Mouse (Mus musculus) bone marrow, adult 2 months (tissue): ENCODE results near the gene Zranb1. TPM values are rescaled to one million over a fixed set of nuclear protein-coding genes. Genes with fewer than 3 reads are reported as not detected.

Source experiments
- H3K27ac ChIP-seq: fragments of 200-500 bp; 2 replicates; pipeline ENCODE4 v1.5.1; 2012; ENCODE audit warnings: low read depth, mild to moderate bottlenecking, control low read depth, inconsistent platforms, low read length; ENCODE audit not compliant: control insufficient read depth, poor library complexity, insufficient read depth
- H3K4me1 ChIP-seq: fragments of 200-500 bp; 2 replicates; pipeline ENCODE4 v1.6.1; 2011; ENCODE audit warnings: low read length; ENCODE audit not compliant: control insufficient read depth, insufficient read depth
- H3K4me3 ChIP-seq: fragments of 200-500 bp; replicated peaks from 2 replicates; pipeline ENCODE3; 2011; ENCODE audit warnings: mild to moderate bottlenecking, low read depth, low read length, control low read depth; ENCODE audit not compliant: control insufficient read depth
- CTCF ChIP-seq: fragments of 200-500 bp; IDR thresholded peaks from 2 replicates; pipeline ENCODE4 v1.5.1; 2011; ENCODE audit warnings: low read length, control low read depth; ENCODE audit not compliant: control insufficient read depth, insufficient read depth
- POLR2A ChIP-seq: fragments of 200-500 bp; IDR thresholded peaks from 2 replicates; pipeline ENCODE4 v1.6.1; 2011; ENCODE audit warnings: low read depth, mild to moderate bottlenecking, control low read depth, low read length, borderline replicate concordance; ENCODE audit not compliant: control insufficient read depth
- WGBS: fragments of 180-500 bp; shearing (Covaris S2); methylation state at CpG from one replicate; pipeline ENCODE4 v1.1.7; 2018; 5-methylcytosine and 5-hydroxymethylcytosine counted together
- polyA plus RNA-seq: library from polyadenylated mRNA; stranded (reverse); fragments of >200 nt; gene quantifications from 2 replicates; pipeline ENCODE4 v1.2.4, GENCODE M21; 2011; ENCODE audit warnings: low replicate concordance; ENCODE audit not compliant: missing spikeins, insufficient read depth, insufficient read length

Zranb1 gene
- polyA plus RNA-seq, 1 experiment, result 50.2 TPM

GRCm38 (mm10) chr7:133029496-133030047 is 98.6 kb downstream of the Zranb1 start:
- Histone ChIP-seq H3K27ac (no peak overlapping the region), H3K4me1 (no peaks in the 10 kb centered on the region), H3K4me3 (no peak overlapping the region)
- WGBS, result 66% methylated on average over 8 of the region's 8 CpGs
- TF ChIP-seq POLR2A, result no peak
- no peak for TF ChIP-seq CTCF

- no peak overlapping the region for H3K27ac ChIP-seq
- 56% methylated on average over 9 of the region's 9 CpGs for WGBS
- no peak overlapping the region for H3K4me3 ChIP-seq
- no peaks in the 10 kb centered on the region for H3K4me1 ChIP-seq
- TF ChIP-seq POLR2A, result no peak
- peak; percentile 81 for TF ChIP-seq CTCF
These were observed 101.8 kb downstream of the Zranb1 start for GRCm38 (mm10) chr7:133032589-133033203.

DNA sequence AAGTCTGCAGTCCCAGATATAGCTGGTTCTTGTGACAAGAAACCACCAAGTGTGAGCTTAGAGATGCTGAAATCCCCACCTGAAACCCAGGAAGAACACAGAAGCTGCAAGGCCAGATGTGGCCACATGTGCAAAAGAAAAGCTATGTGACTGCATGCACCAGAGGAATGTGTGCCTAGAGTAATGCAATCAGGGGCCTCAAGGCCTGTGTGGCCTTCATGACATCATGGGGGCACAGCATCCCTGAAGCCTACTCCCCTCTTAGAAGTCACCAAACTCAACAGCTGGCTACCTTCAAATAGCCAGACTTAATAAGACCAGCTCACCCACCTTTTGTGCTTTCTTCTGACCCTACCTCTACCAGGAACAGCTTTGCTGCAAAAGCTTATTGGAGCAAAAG is 105.0 kb downstream of the Zranb1 start:
- TF ChIP-seq POLR2A (no peak), CTCF (no peak)
- no peak overlapping the region for H3K27ac ChIP-seq
- no peak overlapping the region for H3K4me3 ChIP-seq
- H3K4me1 ChIP-seq, result no peaks in the 10 kb centered on the region

Other genes starting within 250 kb of the Zranb1 start
- 43.2 and 51.4 TPM in 2 replicates for gene Fam53b, start 117.3 kb upstream of the Zranb1 start, polyA plus RNA-seq
- gene Eef1akmt2, start 78.5 kb upstream of the Zranb1 start, polyA plus RNA-seq, result 12.6 and 17.8 TPM in 2 replicates
- gene Abraxas2, start 71.9 kb upstream of the Zranb1 start, polyA plus RNA-seq, result 8.4 and 20.1 TPM in 2 replicates
- gene Fgfr2, start 192.2 kb downstream of the Zranb1 start, polyA plus RNA-seq, result 8.2 and 9.0 TPM in 2 replicates
- 1.9 and 33.5 TPM in 2 replicates for gene Ctbp2, start 193.2 kb downstream of the Zranb1 start, polyA plus RNA-seq